Mouse (Mus musculus) CH12.LX (cell line): ENCODE data around the gene Usp47.

ENCODE experiments used
- CHD2 ChIP-seq: IDR thresholded peaks from 2 replicates; pipeline ENCODE4 v1.6.1; 2011; ENCODE audit warnings: low read length, improper control_type of control experiment
- CTCF ChIP-seq, 2 experiments: IDR thresholded peaks in 1 of 2; conservative IDR thresholded peaks in 1 of 2; 2 replicates each; pipeline ENCODE4 v1.5.1; 2011 to 2012; ENCODE audit warnings: low read depth in 2 of 2, low read length in 2 of 2, improper control_type of control experiment in 1 of 2, inconsistent platforms in 1 of 2, mild to moderate bottlenecking in 1 of 2, moderate library complexity in 1 of 2
- EP300 ChIP-seq: IDR thresholded peaks from 2 replicates; pipeline ENCODE4 v1.6.1; 2011; ENCODE audit warnings: low read length, improper control_type of control experiment
- GABPA ChIP-seq: IDR thresholded peaks from 2 replicates; pipeline ENCODE4 v1.6.1; 2012; ENCODE audit warnings: low read depth, low read length, improper control_type of control experiment, inconsistent platforms; ENCODE audit not compliant: insufficient replicate concordance
- MAX ChIP-seq: IDR thresholded peaks from 2 replicates; pipeline ENCODE4 v1.6.1; 2011; ENCODE audit warnings: low read length, improper control_type of control experiment
- MAZ ChIP-seq: IDR thresholded peaks from 2 replicates; pipeline ENCODE4 v1.6.1; 2012; ENCODE audit warnings: low read depth, mild to moderate bottlenecking, inconsistent platforms, low read length, improper control_type of control experiment, moderate library complexity
- NRF1 ChIP-seq: IDR thresholded peaks from 2 replicates; pipeline ENCODE4 v1.6.1; 2014; ENCODE audit warnings: low read depth, mild to moderate bottlenecking, inconsistent platforms, low read length, improper control_type of control experiment, moderate library complexity
- POLR2A ChIP-seq: IDR thresholded peaks from 2 replicates; pipeline ENCODE4 v1.6.1; 2011; ENCODE audit warnings: low read depth, mild to moderate bottlenecking, improper control_type of control experiment, low read length
- RAD21 ChIP-seq: IDR thresholded peaks from 2 replicates; pipeline ENCODE4 v1.6.1; 2011; ENCODE audit warnings: low read depth, mild to moderate bottlenecking, low read length, improper control_type of control experiment, moderate library complexity
- SIN3A ChIP-seq: IDR thresholded peaks from 2 replicates; pipeline ENCODE4 v1.6.1; 2012; ENCODE audit warnings: low read length, improper control_type of control experiment, inconsistent platforms
- ZNF384 ChIP-seq: IDR thresholded peaks from 2 replicates; pipeline ENCODE4 v1.6.1; 2012; ENCODE audit warnings: low read depth, low read length, improper control_type of control experiment, inconsistent platforms

DNA sequence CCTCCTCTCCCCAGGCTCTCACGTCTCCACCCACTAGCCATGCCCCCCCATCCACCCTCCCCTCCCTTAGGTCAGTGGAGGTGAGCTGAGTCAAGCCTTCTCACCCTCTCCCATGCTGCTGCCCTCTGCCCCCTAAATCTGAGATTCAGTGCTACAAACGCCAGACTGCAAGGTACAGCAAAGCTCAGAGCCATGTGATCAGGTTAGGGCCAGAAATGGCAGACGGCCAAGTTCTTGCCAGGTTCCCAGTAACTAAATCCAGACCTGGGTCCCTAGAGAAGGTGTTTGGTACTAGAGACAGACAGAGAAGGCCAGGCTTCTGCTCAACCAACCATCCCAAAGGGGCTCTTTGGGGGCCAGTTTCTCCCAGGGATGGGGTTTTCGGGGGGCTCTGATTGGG, 105.5 kb downstream of the Usp47 start:
- TF ChIP-seq SIN3A (no peak), POLR2A (no peak), CTCF (conservative IDR thresholded peaks at IDR 0.05 in 1 of 2, IDR thresholded peaks at IDR 0.05 in 1 of 2; ENCODE audit: low read depth in 2 of 2, low read length in 2 of 2) (no peak), ZNF384 (no peak), MAZ (no peak), EP300 (no peak), CHD2 (no peak), GABPA (no peak), MAX (no peak), NRF1 (no peak), RAD21 (no peak)
